Mouse (Mus musculus) liver, embryonic 13.5 days (tissue): ENCODE results near the gene Meig1. TPM values are rescaled to one million over a fixed set of nuclear protein-coding genes. Genes with fewer than 3 reads are reported as not detected.

ENCODE experiments used
- ATAC-seq: fragments of 200-750 bp; cut with Nextera tagmentation; 2 replicates; pipeline ENCODE4 v1.8.0; 2017; ENCODE audit warnings: low read depth, mild to moderate bottlenecking, moderate number of reproducible peaks, moderate library complexity
- DNase-seq: peaks from one replicate; pipeline ENCODE4 v3.0.0; 2022
- H3K27ac ChIP-seq: fragments of 300-500 bp; sonication (generic); 2 replicates; pipeline ENCODE4 v1.5.1; 2015; ENCODE audit warnings: moderate library complexity, mild to moderate bottlenecking, inconsistent platforms
- H3K27me3 ChIP-seq: fragments of 300-500 bp; sonication (generic); 2 replicates; pipeline ENCODE4 v1.6.1; 2015; ENCODE audit warnings: mild to moderate bottlenecking, inconsistent platforms
- H3K36me3 ChIP-seq: fragments of 300-500 bp; sonication (generic); 2 replicates; pipeline ENCODE4 v1.6.1; 2015; ENCODE audit warnings: mild to moderate bottlenecking, inconsistent platforms
- H3K4me1 ChIP-seq: fragments of 300-500 bp; sonication (generic); replicated peaks from 2 replicates; pipeline ENCODE4 v1.6.1; 2015; ENCODE audit warnings: inconsistent platforms
- H3K4me2 ChIP-seq: fragments of 300-500 bp; sonication (generic); 2 replicates; pipeline ENCODE4 v1.6.1; 2015; ENCODE audit warnings: inconsistent platforms, mild to moderate bottlenecking, moderate library complexity
- H3K4me3 ChIP-seq: fragments of 300-500 bp; sonication (generic); replicated peaks from 2 replicates; pipeline ENCODE4 v1.5.1; 2015; ENCODE audit warnings: mild to moderate bottlenecking, inconsistent platforms
- H3K9ac ChIP-seq: fragments of 300-500 bp; sonication (generic); 2 replicates; pipeline ENCODE4 v1.6.1; 2015; ENCODE audit warnings: mild to moderate bottlenecking, inconsistent platforms
- H3K9me3 ChIP-seq: fragments of 300-500 bp; sonication (generic); replicated peaks from 2 replicates; pipeline ENCODE4 v1.6.1; 2016; ENCODE audit warnings: inconsistent platforms
- WGBS: fragments of 180-500 bp; shearing (Covaris S2); methylation state at CpG from one replicate; pipeline ENCODE4 v1.1.7; 2015; ENCODE audit not compliant: insufficient replicate concordance; 5-methylcytosine and 5-hydroxymethylcytosine counted together
- polyA plus RNA-seq: library from polyadenylated mRNA; unstranded; fragments of >200 nt; fragmentation: Nextera tagmentation; extraction: Ambion mirVana; gene quantifications from 2 replicates; pipeline ENCODE4 v1.2.1, GENCODE M21; 2015

Meig1 gene
- polyA plus RNA-seq, result not detected in 2 replicates

DNA sequence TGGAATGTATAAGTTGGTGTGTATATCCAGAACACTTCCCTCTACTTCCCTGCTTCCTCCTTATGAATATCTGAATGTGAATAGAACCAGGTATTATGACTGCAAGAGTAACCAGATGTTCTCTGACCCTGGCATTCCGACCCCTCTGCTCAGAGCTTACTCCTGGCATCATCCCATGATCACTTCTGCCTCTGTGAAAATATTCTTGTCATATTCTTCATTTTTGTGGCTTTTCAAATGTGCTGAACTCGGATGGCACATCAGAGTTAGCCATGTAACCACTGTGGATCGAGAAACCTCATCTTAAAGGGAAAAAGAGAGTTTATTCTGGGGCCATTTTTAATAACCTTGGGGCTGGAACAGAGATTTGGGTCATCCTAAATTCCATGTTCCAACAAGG, at the start of gene Meig1:
Gene Meig1, minus strand, starts transcription at position 101 of the 400 bp plus-strand sequence.
- 55% methylated on average over 3 of the region's 3 CpGs for WGBS

DNA sequence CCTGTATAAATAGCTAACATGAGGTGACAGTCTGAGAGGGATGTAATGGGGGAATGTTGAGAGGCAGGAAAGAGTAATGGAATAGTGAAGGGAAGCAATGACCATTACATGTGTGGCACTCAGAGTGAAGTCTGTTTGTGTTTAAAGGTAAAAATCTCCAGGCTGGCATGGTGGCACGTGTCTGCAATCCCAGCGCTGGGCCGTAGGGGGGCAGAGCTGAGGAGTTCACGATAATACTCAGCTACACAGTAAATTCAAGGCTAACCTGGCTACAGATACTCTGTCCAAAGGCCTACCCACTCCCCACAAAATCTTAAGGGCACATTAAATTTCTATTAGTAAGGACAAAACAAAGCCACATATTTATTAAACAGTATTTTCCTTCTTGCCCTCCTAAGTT, 34.1 kb upstream of the Meig1 start:
- no peaks in the 10 kb centered on the region for H3K9me3 ChIP-seq
- no peak overlapping the region for H3K4me3 ChIP-seq
- WGBS, result 81% methylated on average over 4 of the region's 4 CpGs
- H3K36me3 ChIP-seq, result peaks cover 63% of the 10 kb centered on the region
- DNase-seq (no peak), ATAC-seq (no peak)
- no peak overlapping the region for H3K9ac ChIP-seq
- no peaks in the 10 kb centered on the region for H3K4me1 ChIP-seq
- no peak overlapping the region for H3K27ac ChIP-seq
- H3K4me2 ChIP-seq, result no peak overlapping the region
- H3K27me3 ChIP-seq, result no peaks in the 10 kb centered on the region

More for the DNA sequence above, at the start of gene Meig1:
- peaks cover 13% of the 10 kb centered on the region; the same call in 1 of the 2 replicates for H3K27me3 ChIP-seq
- H3K27ac ChIP-seq, result peak within 1 kb of the TSS; percentile 12; the same call in 1 of the 2 replicates
- H3K9ac ChIP-seq, result peak within 1 kb of the TSS; percentile 66
- no peaks in the 10 kb centered on the region for H3K9me3 ChIP-seq
- peak within 1 kb of the TSS; percentile 70 for H3K4me3 ChIP-seq
- no peaks in the 10 kb centered on the region for H3K36me3 ChIP-seq
- H3K4me1 ChIP-seq, result peaks cover 24% of the 10 kb centered on the region
- H3K4me2 ChIP-seq, result peak within 1 kb of the TSS; percentile 71
- ATAC-seq, result no peak
- DNase-seq, result no peak

DNA sequence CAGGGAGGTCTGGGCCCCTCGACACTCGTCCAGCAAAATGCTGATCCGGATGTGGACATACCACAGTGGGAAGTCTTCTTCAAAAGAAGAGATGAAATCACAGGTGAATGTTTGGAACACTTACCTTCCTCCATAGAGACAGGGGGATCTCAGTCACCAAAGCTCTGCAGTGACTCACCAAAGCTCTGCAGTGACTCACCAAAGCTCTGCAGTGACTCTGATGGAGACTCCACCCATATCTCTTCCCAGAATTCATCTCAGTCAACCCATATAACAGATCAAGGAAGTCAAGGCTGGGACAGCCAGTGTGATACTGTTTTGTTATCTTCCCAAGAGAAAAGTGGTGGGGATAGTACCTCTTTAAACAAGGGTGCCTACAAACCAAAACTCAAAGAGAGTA, 30.6 kb upstream of the Meig1 start:
- no peak for DNase-seq
- H3K27me3 ChIP-seq, result no peaks in the 10 kb centered on the region
- H3K9ac ChIP-seq, result no peak overlapping the region
- no peak for ATAC-seq
- H3K4me2 ChIP-seq, result no peak overlapping the region
- 79% methylated on average over 3 of the region's 3 CpGs for WGBS
- peaks cover 56% of the 10 kb centered on the region for H3K36me3 ChIP-seq
- no peak overlapping the region for H3K27ac ChIP-seq
- no peaks in the 10 kb centered on the region for H3K4me1 ChIP-seq
- H3K4me3 ChIP-seq, result no peak overlapping the region
- no peaks in the 10 kb centered on the region for H3K9me3 ChIP-seq

DNA sequence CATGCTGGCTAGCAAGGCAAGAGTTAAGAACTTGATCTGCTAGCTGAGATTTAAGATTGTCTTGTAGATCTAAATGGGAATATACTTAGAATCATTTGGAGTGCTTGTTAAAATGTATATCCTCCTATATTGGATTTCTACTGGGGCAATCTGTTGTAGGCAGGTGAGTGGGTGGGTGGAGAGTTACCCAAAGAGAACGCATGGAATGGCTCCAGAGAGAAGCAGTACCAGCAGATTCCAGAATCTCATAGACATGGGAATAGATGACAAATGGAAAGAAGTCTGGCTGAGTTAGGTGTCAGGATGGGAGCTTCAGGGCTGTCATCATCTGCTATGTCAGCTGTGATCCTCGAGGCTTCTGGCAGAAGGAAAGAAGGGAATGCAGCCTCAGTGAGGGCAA, 27.0 kb upstream of the Meig1 start:
- DNase-seq (no peak), ATAC-seq (no peak)
- Histone ChIP-seq H3K4me3 (no peak overlapping the region), H3K4me2 (no peak overlapping the region), H3K9ac (no peak overlapping the region), H3K9me3 (no peaks in the 10 kb centered on the region), H3K27me3 (no peaks in the 10 kb centered on the region), H3K4me1 (no peaks in the 10 kb centered on the region), H3K36me3 (peaks cover 57% of the 10 kb centered on the region), H3K27ac (no peak overlapping the region)
- 70% methylated on average over 2 of the region's 2 CpGs for WGBS

DNA sequence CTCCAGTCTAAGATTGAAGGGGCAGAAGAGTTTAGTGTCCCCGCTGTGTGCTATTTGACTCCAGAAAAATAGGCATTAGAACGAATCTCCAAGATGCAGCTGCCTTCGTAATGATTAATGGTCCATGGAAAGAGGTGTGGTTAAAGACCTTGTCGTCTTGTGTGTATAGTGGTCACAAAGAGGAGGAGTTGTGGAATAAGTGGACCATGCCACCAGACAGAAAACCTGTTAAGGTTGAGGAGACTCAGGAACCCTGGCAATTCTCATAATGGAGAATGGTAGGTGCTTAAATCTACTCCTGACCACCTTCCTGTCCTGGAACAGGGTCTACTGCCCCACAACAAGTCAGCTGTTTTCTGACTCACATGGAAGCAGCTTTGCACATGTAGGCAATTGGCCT, 23.5 kb upstream of the Meig1 start:
- Histone ChIP-seq H3K36me3 (peaks cover 52% of the 10 kb centered on the region), H3K4me3 (no peak overlapping the region), H3K4me1 (no peaks in the 10 kb centered on the region), H3K4me2 (no peak overlapping the region), H3K9me3 (no peaks in the 10 kb centered on the region), H3K27me3 (no peaks in the 10 kb centered on the region), H3K27ac (no peak overlapping the region), H3K9ac (no peak overlapping the region)
- WGBS, result 83% methylated on average over 4 of the region's 4 CpGs
- no peak for DNase-seq
- no peak for ATAC-seq

DNA sequence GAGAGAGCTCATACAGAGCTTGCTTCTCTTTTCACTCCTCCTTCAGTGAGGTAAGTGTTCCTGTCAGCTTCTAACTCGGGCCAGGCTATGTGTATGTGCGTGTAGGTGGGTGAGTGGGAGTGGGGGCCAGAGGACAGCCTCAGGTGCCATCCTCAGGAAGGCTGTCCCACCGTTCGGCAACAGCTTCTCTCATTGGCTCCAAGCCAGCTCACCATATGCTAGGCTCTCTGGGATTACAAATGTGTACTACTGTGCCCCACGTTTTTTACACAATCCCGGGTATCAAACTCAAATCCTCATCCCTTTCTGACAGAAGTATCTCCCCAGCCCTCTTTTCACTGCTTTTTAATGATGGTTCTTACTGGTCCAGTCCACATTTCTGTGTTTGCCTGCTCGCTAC, 21.8 kb upstream of the Meig1 start:
- Histone ChIP-seq H3K9ac (no peak overlapping the region), H3K4me1 (no peaks in the 10 kb centered on the region), H3K27me3 (no peaks in the 10 kb centered on the region), H3K4me3 (no peak overlapping the region), H3K9me3 (no peaks in the 10 kb centered on the region), H3K27ac (no peak overlapping the region), H3K36me3 (peaks cover 48% of the 10 kb centered on the region), H3K4me2 (no peak overlapping the region)
- no peak for DNase-seq
- WGBS, result 75% methylated on average over 7 of the region's 7 CpGs
- no peak for ATAC-seq

DNA sequence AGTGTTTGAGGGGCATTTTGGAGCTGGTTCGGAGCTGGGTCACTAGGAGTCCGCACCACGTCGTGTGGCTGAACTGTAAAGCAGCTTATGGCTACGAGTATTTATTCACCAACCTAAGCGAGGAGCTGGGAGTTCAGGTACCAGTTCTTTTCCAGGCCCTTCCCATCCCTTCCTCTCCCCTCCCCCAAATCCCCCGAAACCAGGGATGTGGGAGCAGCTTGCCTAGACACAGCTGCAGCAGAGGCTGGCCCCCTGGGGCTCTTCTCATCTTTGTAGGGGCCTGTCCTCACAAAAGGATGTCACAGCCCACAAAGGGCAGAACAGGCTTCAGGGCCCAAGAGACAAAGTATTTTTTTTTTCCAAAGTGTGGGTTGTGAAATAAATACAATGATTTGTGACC, 15.5 kb upstream of the Meig1 start:
- WGBS, result 76% methylated on average over 7 of the region's 7 CpGs

DNA sequence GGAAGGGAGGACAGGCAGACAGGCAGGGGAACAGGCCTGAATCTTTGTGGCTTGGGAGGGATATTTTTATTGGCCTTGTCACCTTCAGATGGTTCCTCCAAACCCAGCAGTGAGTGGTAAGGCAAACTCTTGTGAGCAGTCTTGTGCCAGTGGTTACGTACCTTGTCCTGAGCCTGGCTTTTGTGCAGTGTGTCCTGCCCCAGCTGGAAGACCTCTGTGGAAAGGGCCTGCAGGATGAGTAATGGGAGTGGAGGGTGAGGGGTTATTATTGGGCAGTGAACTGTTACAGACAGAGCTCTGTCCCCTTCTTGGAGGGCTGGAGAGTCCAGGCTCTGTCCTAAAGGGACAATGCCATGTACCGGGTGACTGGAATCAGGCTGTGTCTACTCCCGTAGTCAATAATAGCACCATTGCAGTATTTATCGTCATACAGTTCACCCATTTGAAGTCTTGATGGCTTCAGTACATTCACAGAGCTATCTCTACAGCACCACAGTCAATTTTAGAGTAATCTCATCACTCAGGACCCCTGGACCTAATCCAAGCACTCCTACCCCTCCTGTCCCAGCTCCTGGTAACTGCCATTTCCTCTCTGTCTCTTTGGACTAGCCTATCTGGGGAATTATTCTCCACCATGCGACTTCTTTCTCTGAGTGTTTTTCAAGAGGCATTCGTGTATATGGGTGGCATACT, 13.1 kb upstream of the Meig1 start:
- 76% methylated on average over 6 of the region's 6 CpGs for WGBS
- no peaks in the 10 kb centered on the region for H3K9me3 ChIP-seq
- ATAC-seq, result no peak
- no peak overlapping the region for H3K4me2 ChIP-seq
- no peak overlapping the region for H3K27ac ChIP-seq
- no peaks in the 10 kb centered on the region for H3K4me1 ChIP-seq
- peaks cover 25% of the 10 kb centered on the region for H3K36me3 ChIP-seq
- no peak overlapping the region for H3K9ac ChIP-seq
- no peak for DNase-seq
- no peak overlapping the region for H3K4me3 ChIP-seq
- H3K27me3 ChIP-seq, result no peaks in the 10 kb centered on the region

More for the DNA sequence above, 15.5 kb upstream of the Meig1 start:
- ATAC-seq (no peak), DNase-seq (no peak)
- Histone ChIP-seq H3K9me3 (no peaks in the 10 kb centered on the region), H3K4me1 (no peaks in the 10 kb centered on the region), H3K27me3 (no peaks in the 10 kb centered on the region), H3K36me3 (peaks cover 31% of the 10 kb centered on the region), H3K9ac (no peak overlapping the region), H3K4me2 (no peak overlapping the region), H3K4me3 (no peak overlapping the region), H3K27ac (no peak overlapping the region)

DNA sequence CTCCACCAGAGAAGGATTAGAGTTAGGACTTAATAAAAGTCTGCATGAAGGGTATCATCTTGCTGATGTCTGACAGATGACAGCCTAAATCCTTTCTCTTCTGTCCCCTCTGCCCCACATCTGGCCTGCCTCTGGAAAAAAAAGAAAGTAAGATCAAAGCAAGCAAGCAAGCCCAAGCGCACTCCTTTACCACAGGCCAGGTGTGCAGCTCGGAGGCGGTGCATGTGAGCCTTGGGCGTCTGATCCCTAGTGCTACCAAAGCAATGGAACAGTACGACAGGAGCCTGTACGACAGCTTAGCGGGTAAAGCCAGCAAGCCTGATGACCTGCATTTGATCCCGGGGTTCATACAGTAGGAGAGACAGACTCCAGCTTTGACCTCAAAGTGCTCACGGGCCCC, 8.5 kb upstream of the Meig1 start:
- no peak overlapping the region for H3K27ac ChIP-seq
- no peaks in the 10 kb centered on the region for H3K27me3 ChIP-seq
- H3K36me3 ChIP-seq, result peaks cover 24% of the 10 kb centered on the region
- WGBS, result 83% methylated on average over 9 of the region's 9 CpGs
- no peaks in the 10 kb centered on the region for H3K9me3 ChIP-seq
- no peak overlapping the region for H3K4me2 ChIP-seq
- H3K4me1 ChIP-seq, result no peaks in the 10 kb centered on the region
- H3K4me3 ChIP-seq, result no peak overlapping the region
- no peak overlapping the region for H3K9ac ChIP-seq
- DNase-seq (no peak), ATAC-seq (no peak)

DNA sequence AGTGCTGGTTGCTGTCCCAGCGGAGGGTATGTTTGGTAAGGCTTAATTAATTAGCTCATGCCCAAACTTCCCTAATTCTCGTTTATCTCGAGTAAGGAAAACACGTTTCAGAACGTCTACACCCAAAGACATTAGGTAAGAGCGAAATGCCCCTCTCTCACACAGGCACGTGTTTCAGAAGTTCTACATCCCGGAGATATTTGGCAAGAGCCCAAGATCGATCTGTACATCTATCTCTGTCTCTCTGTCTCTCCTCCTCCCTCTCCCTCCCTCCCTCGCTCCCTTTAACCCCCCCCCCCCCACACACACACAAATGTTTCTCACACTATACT, 2.1 kb upstream of the Meig1 start:
- Histone ChIP-seq H3K9me3 (no peaks in the 10 kb centered on the region), H3K27me3 (no peaks in the 10 kb centered on the region), H3K4me3 (peak overlapping the region; percentile 70), H3K4me2 (peak overlapping the region; percentile 71), H3K36me3 (peaks cover 11% of the 10 kb centered on the region), H3K9ac (peak overlapping the region; percentile 82), H3K27ac (peak overlapping the region; percentile 37; the same call in 1 of the 2 replicates), H3K4me1 (peaks cover 14% of the 10 kb centered on the region)
- ATAC-seq, result no peak
- DNase-seq, result no peak
- WGBS, result 2% methylated on average over 10 of the region's 10 CpGs

DNA sequence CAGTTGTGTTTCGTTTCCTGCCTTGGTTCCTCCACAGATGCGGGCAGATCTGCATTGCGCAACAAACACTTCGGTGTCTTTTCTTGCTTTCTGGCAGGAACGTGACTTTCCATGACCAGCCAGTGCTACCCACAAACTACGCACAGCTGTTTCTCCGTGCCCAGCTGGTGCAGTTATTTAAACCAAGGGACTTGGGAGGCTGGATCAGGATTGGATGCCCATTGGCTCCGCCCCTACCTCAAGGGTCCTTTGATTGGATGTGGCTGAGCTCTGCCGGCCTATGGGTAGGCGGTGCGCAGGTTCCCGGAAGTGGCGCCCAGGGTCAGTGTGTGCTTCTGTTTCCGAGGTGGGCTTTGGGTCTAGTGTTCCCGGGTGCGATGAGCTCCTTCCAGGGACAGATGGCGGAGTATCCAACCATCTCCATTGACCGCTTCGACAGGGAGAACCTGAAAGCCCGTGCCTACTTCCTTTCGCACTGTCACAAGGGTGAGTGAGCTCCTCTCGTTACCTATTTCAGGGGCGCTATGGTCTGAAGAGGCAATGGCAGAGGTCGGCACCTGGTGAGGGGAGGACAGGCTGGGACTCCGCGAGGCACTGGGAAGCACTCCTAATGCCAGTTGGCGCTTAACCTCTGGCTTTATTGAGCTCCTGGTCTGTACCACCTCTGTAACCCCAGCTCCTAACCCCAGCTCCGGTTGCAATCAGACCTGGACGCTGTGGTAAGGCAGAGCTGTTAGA, 1.6 kb upstream of the Meig1 start, which contains the start of gene Dclre1c:
Gene Dclre1c, plus strand, starts transcription at position 291 of the 738 bp plus-strand sequence.
- peak within 1 kb of the TSS; percentile 71 for H3K4me2 ChIP-seq
- WGBS, result under 1% methylated on average over 29 of the region's 29 CpGs
- H3K4me3 ChIP-seq, result peak within 1 kb of the TSS; percentile 70
- peaks cover 18% of the 10 kb centered on the region for H3K4me1 ChIP-seq
- H3K36me3 ChIP-seq, result peaks cover 7% of the 10 kb centered on the region
- no peaks in the 10 kb centered on the region for H3K9me3 ChIP-seq
- peak within 1 kb of the TSS; percentile 82 for H3K9ac ChIP-seq
- peak within 1 kb of the TSS; percentile 37 for H3K27ac ChIP-seq
- ATAC-seq (peak; percentile 99), DNase-seq (peak; percentile 91)
- H3K27me3 ChIP-seq, result no peaks in the 10 kb centered on the region
